Mouse (Mus musculus) kidney, embryonic 15.5 days (tissue): ENCODE data around the gene Col4a3. TPM values are rescaled to one million over a fixed set of nuclear protein-coding genes. Genes with fewer than 3 reads are reported as not detected.

Experiments
- ATAC-seq: fragments of 200-750 bp; cut with Nextera tagmentation; replicated peaks from 2 replicates; pipeline ENCODE4 v1.8.0; 2017; ENCODE audit warnings: moderate TSS enrichment; ENCODE audit not compliant: low FRiP score
- H3K27ac ChIP-seq: fragments of 300-500 bp; sonication (generic); 2 replicates; pipeline ENCODE4 v1.5.1; 2015; ENCODE audit warnings: mild to moderate bottlenecking, inconsistent platforms
- H3K27me3 ChIP-seq: fragments of 300-500 bp; sonication (generic); 2 replicates; pipeline ENCODE4 v1.6.1; 2015; ENCODE audit warnings: inconsistent platforms
- H3K36me3 ChIP-seq: fragments of 300-500 bp; sonication (generic); 2 replicates; pipeline ENCODE4 v1.6.1; 2015; ENCODE audit warnings: inconsistent platforms
- H3K4me1 ChIP-seq: fragments of 300-500 bp; sonication (generic); 2 replicates; pipeline ENCODE4 v1.6.1; 2015; ENCODE audit warnings: inconsistent platforms
- H3K4me2 ChIP-seq: fragments of 300-500 bp; sonication (generic); 2 replicates; pipeline ENCODE4 v1.6.1; 2015; ENCODE audit warnings: moderate library complexity, mild to moderate bottlenecking, inconsistent platforms
- H3K4me3 ChIP-seq: fragments of 300-500 bp; sonication (generic); replicated peaks from 2 replicates; pipeline ENCODE4 v1.5.1; 2015; ENCODE audit warnings: mild to moderate bottlenecking, inconsistent platforms
- H3K9ac ChIP-seq: fragments of 300-500 bp; sonication (generic); 2 replicates; pipeline ENCODE4 v1.6.1; 2015; ENCODE audit warnings: mild to moderate bottlenecking, inconsistent platforms
- H3K9me3 ChIP-seq: fragments of 300-500 bp; sonication (generic); replicated peaks from 2 replicates; pipeline ENCODE4 v1.6.1; 2016; ENCODE audit warnings: inconsistent platforms
- WGBS: fragments of 180-500 bp; shearing (Covaris S2); methylation state at CpG from one replicate; pipeline ENCODE4 v1.1.7; 2015; ENCODE audit warnings: mixed read lengths; 5-methylcytosine and 5-hydroxymethylcytosine counted together
- polyA plus RNA-seq: library from polyadenylated mRNA; unstranded; fragments of >200 nt; fragmentation: Nextera tagmentation; extraction: Ambion mirVana; gene quantifications from 2 replicates; pipeline ENCODE4 v1.2.1, GENCODE M21; 2015

Col4a3 gene
- polyA plus RNA-seq, 1 experiment from 2014 or later, result 2.8 TPM

GRCm38 (mm10) chr1:82759520-82759919 lies 172.8 kb downstream of the Col4a3 start:
- H3K27ac ChIP-seq, result no peak overlapping the region
- H3K27me3 ChIP-seq, result no peaks in the 10 kb centered on the region
- H3K36me3 ChIP-seq, result peaks cover 51% of the 10 kb centered on the region
- no peaks in the 10 kb centered on the region for H3K4me1 ChIP-seq
- WGBS, result 93% methylated on average over 1 of the region's 1 CpGs
- no peaks in the 10 kb centered on the region for H3K9me3 ChIP-seq
- no peak for ATAC-seq
- H3K9ac ChIP-seq, result no peak overlapping the region
- no peak overlapping the region for H3K4me2 ChIP-seq
- no peak overlapping the region for H3K4me3 ChIP-seq

DNA sequence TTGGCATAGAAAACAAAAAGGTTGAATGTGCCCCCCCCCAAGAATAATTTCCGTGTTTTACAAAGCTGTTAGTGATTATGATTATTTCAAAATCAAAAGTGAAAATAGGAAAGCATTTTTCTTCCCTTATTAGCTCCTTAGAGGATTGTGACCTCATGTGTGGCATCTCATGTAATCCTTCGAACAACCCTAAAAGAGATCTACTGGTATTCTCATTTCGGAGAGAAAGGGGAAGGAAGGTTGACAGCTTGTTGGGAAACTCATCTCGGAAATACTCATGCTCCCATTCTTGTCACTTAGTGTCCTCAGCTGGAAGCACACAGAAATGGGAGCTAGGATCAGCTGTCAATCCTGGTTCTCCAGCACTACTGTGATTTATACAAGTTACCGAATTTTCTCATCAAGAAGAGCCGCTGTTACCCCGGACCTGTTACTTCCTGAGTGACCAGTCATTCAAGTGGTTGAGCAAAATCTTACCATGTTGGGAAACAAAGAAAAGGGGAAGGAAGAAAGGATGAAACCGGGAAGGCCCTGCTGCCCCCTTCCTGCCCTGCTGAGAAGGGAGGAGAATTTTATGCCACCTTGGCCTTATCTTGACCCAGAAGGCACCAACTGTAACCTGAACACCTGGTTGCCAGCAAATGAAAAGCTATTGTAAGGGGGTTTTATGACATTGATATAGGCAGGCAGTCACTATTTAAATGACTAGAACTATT lies 174.9 kb downstream of the Col4a3 start:
- Histone ChIP-seq H3K27me3 (no peaks in the 10 kb centered on the region), H3K4me3 (no peak overlapping the region), H3K36me3 (peaks cover 33% of the 10 kb centered on the region), H3K4me2 (no peak overlapping the region), H3K9me3 (no peaks in the 10 kb centered on the region), H3K27ac (no peak overlapping the region), H3K4me1 (no peaks in the 10 kb centered on the region), H3K9ac (no peak overlapping the region)
- 88% methylated on average over 8 of the region's 8 CpGs for WGBS
- no peak for ATAC-seq

DNA sequence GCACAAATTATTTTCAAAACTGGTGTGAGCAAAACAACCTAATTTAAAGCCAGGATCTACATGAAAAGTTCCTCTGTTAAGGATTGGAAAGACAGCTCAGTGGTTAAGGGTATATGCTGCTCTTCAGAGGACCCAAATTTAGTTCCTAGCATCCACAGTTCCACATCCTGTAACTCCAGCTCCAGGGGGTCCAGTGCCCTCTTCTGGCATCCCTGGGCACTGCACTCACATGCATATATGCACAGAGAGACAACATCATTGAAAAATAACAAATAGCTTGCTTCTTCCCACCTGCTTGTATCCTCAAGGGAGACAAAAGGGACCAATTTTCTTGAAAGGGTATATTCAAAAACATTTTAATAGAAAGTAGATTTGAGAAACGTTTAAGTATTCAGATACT lies 175.6 kb downstream of the Col4a3 start:
- Histone ChIP-seq H3K4me2 (no peak overlapping the region), H3K36me3 (peaks cover 29% of the 10 kb centered on the region), H3K4me3 (no peak overlapping the region), H3K27ac (no peak overlapping the region), H3K9ac (no peak overlapping the region), H3K9me3 (no peaks in the 10 kb centered on the region), H3K27me3 (no peaks in the 10 kb centered on the region), H3K4me1 (no peaks in the 10 kb centered on the region)
- 81% methylated on average over 1 of the region's 1 CpGs for WGBS
- no peak for ATAC-seq

GRCm38 (mm10) chr1:82766227-82766626 lies 179.5 kb downstream of the Col4a3 start:
- no peak overlapping the region for H3K9ac ChIP-seq
- H3K4me2 ChIP-seq, result no peak overlapping the region
- no peak for ATAC-seq
- no peaks in the 10 kb centered on the region for H3K27me3 ChIP-seq
- no peak overlapping the region for H3K4me3 ChIP-seq
- H3K4me1 ChIP-seq, result no peaks in the 10 kb centered on the region
- WGBS, result 43% methylated on average over 1 of the region's 1 CpGs
- peaks cover 13% of the 10 kb centered on the region for H3K36me3 ChIP-seq
- H3K27ac ChIP-seq, result peak overlapping the region; percentile 71
- no peaks in the 10 kb centered on the region for H3K9me3 ChIP-seq

- H3K4me3 ChIP-seq, result no peak overlapping the region
- no peaks in the 10 kb centered on the region for H3K4me1 ChIP-seq
- H3K4me2 ChIP-seq, result no peak overlapping the region
These were observed 179.9 kb downstream of the Col4a3 start for GRCm38 (mm10) chr1:82766641-82767040.

DNA sequence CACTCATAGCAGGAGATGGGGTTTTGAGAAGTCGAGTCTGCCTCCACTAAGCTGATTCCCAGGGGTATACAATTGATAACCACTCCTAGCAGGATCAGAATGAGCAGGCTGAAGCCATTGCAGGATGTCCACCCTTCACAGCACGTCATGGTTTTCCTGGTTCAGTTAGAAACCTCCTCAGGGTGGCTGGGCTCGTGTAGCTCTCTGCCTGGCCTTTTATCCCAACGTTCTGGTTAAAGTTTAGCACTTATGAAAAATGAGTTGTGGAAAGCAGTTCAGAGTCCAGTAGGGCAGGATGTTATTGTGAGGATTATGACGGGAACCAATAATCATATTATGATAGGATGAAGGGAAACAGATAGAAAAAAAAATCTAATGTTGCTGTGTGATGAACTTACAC lies 181.5 kb downstream of the Col4a3 start, which contains the start of gene Tm4sf20:
Gene Tm4sf20, minus strand, starts transcription at position 193 of the 400 bp plus-strand sequence.
- Histone ChIP-seq H3K9me3 (no peaks in the 10 kb centered on the region), H3K9ac (no peak within 1 kb of the TSS), H3K27ac (no peak within 1 kb of the TSS), H3K4me2 (no peak within 1 kb of the TSS), H3K4me3 (no peak within 1 kb of the TSS), H3K4me1 (no peaks in the 10 kb centered on the region), H3K36me3 (no peaks in the 10 kb centered on the region), H3K27me3 (no peaks in the 10 kb centered on the region)
- no peak for ATAC-seq
- WGBS, result 64% methylated on average over 5 of the region's 5 CpGs

More at GRCm38 (mm10) chr1:82766641-82767040, 179.9 kb downstream of the Col4a3 start:
- WGBS, result 48% methylated on average over 4 of the region's 4 CpGs
- Histone ChIP-seq H3K27ac (peak overlapping the region; percentile 71), H3K9me3 (no peaks in the 10 kb centered on the region), H3K9ac (no peak overlapping the region), H3K36me3 (peaks cover 11% of the 10 kb centered on the region), H3K27me3 (no peaks in the 10 kb centered on the region)
- ATAC-seq, result no peak

GRCm38 (mm10) chr1:82771022-82771586 lies 184.4 kb downstream of the Col4a3 start, which contains the start of gene Gm47791:
TSS of gene Gm47791 (minus strand) at chr1:82771243.
- 92% methylated on average over 15 of the region's 15 CpGs for WGBS
- no peak for ATAC-seq

More at GRCm38 (mm10) chr1:82771022-82771586, 184.4 kb downstream of the Col4a3 start, which contains the start of gene Gm47791:
- no peaks in the 10 kb centered on the region for H3K36me3 ChIP-seq
- no peak within 1 kb of the TSS for H3K9ac ChIP-seq
- no peaks in the 10 kb centered on the region for H3K4me1 ChIP-seq
- no peaks in the 10 kb centered on the region for H3K9me3 ChIP-seq
- H3K4me2 ChIP-seq, result no peak within 1 kb of the TSS
- H3K27ac ChIP-seq, result no peak within 1 kb of the TSS
- no peak within 1 kb of the TSS for H3K4me3 ChIP-seq
- H3K27me3 ChIP-seq, result no peaks in the 10 kb centered on the region

Other genes with a start within 250 kb of the Col4a3 start
- gene Col4a4, start 72 bp upstream of the Col4a3 start, polyA plus RNA-seq, result 3.4 and 3.8 TPM in 2 replicates
- 217 and 235 TPM in 2 replicates for gene Mff, start 138.0 kb downstream of the Col4a3 start, polyA plus RNA-seq
- 1.7 and 2.7 TPM in 2 replicates for gene Tm4sf20, start 181.5 kb downstream of the Col4a3 start, polyA plus RNA-seq
- gene Gm47791, start 184.3 kb downstream of the Col4a3 start, polyA plus RNA-seq, result not detected in 2 replicates